Mouse (Mus musculus): ENCODE data around the gene Mycbpap. TPM values are rescaled to one million over a fixed set of nuclear protein-coding genes. Genes with fewer than 3 reads are reported as not detected.

Mycbpap gene
- polyA plus RNA-seq, 1 experiment: 2.0 TPM

DNA sequence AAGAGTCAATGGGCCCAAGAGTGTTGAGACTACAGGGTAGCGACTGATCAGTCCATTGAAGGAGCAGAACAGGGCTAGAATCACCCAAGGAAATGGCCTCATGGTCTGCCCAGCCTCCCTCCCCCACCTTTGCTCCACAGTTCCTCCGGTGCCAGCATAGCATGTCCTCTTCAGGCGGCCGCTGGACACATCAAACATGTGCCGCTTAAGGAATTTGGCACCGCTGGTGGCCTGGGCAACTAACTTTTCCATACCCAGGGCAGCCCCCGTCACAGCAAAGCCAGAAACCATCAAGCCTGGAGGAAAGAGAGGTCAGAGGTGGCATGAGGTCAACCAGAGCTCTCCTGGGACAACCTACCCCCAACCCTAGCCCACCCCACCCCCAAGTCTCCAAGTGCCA is 39.6 kb downstream of the Mycbpap start:
- no peak for DNase-seq (ENCODE audit: low spot score)

GRCm38 (mm10) chr11:94480382-94480781 is 41.2 kb downstream of the Mycbpap start:
- DNase-seq (ENCODE audit: low spot score): no peak

DNA sequence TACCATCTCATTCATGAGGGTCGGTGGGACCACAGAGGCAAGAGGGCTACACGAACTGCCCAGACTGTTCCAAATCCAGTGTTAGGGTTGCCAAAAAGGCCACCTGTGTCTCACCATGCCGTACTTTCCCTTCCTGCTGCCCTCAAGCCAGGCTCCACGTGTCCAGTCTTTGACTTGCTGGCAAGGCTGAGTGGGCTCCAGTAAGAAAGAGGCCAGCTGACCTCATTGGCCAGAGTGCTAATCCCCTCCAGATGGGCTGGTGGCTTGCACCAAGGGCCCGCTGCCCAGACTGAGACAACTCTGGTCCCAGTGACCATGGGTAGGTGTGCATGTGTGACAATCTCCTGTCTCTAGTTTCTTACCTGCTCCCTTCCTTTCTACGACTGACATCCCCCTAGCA is 43.9 kb downstream of the Mycbpap start:
- no peak for DNase-seq (ENCODE audit: low spot score)

GRCm38 (mm10) chr11:94475722-94476121 is 45.8 kb downstream of the Mycbpap start:
- DNase-seq (ENCODE audit: low spot score): no peak

- DNase-seq (ENCODE audit: low spot score): no peak
Observed at GRCm38 (mm10) chr11:94474544-94474910, 47.0 kb downstream of the Mycbpap start.

DNA sequence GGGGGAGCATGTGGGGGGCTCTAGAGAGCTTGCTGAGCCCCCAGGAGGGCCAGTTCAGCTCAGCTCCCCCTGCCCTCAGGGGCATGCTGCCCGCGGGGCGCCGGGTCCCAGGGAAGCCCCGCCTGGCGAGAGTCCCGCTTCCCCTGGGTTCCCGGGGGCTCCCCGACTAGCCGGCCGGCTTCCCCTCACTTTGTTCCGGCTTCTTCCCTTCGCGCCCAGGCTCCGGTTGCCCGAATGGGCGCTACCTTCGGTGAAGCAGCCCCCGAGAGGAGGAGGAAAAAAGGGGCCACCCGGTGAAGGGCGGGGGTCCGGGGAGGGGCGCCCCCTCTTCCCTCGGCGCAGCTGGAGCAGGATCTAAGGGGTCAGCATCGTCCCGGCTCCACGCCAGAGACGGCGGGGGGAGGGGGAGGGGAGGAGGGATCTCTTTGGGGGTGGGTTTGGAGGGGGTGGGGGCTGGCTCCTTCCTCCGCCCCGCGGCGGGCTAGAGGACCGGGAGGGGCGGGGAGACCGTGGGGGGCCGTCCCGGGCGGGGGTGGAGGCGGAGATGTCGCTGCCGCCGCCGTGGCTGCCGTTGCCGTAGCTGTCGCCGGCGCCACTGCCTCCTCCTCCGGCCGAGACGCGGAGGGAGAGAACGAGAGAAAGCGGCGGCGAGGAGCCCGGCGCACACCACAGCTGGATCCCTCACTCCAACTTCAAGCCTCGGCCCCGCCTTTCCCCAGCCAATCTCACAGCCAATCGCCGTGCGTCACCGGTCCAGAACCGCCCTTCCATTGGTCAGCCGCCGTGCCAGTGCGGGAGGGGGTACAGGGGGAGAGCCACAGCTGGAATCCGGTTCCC is 47.6 kb downstream of the Mycbpap start, which contains the start of gene Cacna1g:
TSS of gene Cacna1g (minus strand) at position 492 of the 837 bp plus-strand sequence.
- peak; percentile 66 for DNase-seq (ENCODE audit: low spot score)

GRCm38 (mm10) chr11:94472916-94473706 is 48.4 kb downstream of the Mycbpap start:
- no peak for DNase-seq (ENCODE audit: low spot score)

GRCm38 (mm10) chr11:94472585-94472915 is 49.0 kb downstream of the Mycbpap start:
- no peak for DNase-seq (ENCODE audit: low spot score)

GRCm38 (mm10) chr11:94471740-94472584 is 49.6 kb downstream of the Mycbpap start:
- DNase-seq (ENCODE audit: low spot score): no peak

GRCm38 (mm10) chr11:94470391-94470790 is 51.2 kb downstream of the Mycbpap start:
- no peak for DNase-seq (ENCODE audit: low spot score)

GRCm38 (mm10) chr11:94469136-94470064 is 52.1 kb downstream of the Mycbpap start:
- no peak for DNase-seq (ENCODE audit: low spot score)

DNA sequence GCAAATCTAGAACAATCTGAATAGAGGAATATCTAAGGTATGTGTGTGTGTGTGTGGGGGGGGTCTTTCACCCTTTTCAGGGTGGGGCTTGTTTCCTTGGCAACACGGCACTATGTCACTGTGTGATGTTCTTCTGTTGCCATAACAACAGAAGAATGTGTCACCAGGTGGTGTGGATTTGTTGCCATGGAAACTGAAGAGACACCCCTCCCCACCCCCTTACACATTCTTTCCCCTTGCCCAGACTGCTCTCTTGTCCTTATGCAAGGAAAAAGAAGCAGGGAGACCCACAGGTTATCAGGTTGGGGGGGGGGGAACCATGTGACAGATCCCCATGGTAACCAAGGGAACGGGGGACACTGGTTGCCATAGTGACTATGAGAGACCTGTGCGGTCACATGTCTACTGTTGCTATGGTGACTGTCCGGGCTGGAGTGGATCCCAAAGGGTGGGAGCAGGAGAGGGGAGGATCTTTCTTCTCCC is 52.9 kb downstream of the Mycbpap start:
- DNase-seq (ENCODE audit: low spot score): no peak

DNA sequence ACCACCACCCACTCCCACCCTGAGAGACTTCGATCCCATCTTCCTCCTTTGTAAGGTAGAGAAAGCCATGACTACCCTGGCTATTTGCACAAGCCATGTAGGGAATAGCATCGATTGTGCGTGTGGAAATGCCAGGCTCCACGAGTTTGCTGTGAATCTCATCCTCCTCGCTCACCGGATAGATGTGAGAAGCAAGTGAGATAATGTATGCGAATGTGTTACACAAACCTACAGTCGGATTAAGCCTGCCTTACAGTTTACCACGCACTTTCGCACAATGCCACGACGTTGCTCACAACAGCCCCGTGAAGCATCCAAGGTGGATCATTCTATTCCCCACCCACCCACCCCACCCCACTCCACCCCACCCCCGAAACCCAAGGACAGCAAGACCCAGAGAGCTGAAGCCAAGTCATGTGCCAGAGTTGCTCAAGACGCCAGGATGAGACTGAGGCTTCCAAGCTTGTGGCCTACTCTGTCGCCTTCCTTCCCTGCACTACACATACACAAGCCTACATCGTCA is 55.1 kb downstream of the Mycbpap start:
- no peak for DNase-seq (ENCODE audit: low spot score)

DNA sequence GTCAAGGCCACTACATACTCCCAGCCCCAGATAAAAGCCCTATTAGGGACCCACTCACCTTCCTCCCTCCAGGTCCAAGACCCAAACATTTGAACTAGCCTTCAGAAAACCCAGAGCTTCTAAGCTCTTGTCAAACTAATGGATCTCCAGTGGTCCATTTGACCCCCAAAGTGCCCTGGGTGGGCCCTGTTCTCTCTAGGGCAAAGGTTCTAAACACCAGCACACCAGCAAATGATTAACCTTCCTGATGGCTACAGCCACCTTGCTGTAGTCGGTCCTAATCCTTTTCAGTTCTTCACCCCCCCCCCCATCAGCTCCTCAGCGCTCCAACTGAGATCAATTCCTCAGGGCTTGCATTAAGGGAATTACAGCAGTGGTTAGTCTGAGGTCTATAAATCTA is 57.4 kb downstream of the Mycbpap start:
- no peak for DNase-seq (ENCODE audit: low spot score)

GRCm38 (mm10) chr11:94461856-94462255 is 59.7 kb downstream of the Mycbpap start:
- DNase-seq (ENCODE audit: low spot score): no peak

DNA sequence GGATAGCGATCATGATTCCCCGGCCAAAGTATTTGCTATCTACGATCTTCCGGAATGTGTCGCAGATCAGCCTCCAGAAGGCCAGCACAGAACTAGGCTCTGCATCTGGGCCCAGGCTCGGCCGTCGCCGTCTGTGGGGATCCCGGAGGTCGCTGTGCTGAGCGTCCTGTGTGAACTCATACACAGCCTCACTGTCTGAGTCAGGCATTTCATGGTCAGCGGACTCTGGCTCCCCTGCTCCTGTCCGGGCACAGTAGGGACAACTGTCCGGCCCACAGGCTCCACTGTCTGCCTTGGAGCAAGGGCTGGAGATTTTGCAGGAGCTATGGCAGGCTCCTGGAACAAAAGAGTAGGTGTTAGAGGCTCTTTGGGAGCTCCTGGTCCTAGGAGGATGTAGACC is 64.5 kb downstream of the Mycbpap start:
- no peak for DNase-seq (ENCODE audit: low spot score)

DNA sequence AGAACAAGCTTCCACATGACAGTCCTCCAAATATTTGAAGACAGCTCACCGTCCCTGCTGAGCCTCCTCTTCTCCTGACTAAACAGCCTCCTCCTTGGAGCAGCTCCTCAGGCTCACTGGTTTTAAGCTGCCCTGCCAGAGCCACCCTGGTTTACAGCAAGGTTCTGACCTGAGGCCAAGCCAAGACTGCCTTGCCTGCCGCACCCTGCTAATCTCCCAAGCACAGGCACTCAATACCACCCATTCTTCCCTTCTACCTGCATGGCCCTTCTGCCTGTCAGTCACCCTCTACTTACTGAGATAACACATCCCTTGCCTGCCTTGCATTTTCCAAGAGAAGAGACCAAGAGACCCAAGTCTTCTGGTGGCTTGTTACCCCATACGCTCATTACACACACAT is 65.2 kb downstream of the Mycbpap start:
- no peak for DNase-seq (ENCODE audit: low spot score)

DNA sequence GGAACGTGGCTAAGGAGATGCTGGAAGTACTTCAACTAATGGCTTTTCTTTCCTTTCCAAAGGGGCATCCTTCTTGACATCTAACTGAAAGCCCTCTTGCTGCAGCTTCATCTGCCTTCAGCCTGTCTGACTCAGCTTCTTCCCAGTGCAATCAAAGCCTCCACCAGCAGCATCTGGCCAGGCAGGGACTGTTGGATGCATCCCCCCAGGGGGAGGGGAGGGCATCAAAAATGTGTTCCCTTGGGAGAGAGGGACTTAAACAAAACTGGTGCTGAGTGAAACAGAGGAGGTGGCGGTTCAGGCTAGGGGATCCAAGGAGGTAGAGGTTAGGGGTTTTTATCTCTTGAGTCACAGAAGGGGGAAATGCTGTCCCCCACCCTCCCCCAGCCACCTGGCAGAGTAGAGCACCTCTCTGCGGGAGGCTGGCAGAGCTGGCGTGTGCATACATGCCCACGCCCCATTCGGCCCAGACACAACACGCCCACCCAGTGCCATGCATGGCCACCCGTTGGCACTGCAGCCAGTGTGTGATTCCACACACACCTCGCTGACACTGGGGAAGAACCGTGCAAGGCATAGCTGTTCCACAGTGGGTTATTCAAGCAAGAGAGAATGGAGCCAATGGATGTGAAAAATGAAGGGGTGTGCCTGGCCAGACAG is 66.3 kb downstream of the Mycbpap start:
- DNase-seq (ENCODE audit: low spot score): no peak

DNA sequence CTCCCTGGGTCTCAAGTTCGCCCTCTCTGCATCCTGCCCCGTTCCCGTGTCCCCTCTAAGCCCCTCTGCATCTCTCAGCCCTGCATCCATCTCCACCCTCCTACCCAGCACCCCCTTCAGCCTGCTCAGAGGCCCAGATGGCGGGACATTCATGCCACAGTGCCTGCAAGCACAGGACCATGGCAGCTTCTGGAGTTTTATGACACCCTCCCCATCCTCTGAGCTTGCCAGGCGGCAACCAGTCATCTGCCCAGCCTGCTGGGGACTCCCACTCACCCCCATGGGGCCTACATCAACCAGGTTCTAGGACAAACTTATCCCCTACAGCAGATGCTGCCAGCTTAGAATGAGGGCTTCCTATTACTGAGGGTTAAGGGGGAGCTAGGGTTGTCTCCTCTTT is 66.8 kb downstream of the Mycbpap start:
- DNase-seq (ENCODE audit: low spot score): no peak

All from urinary bladder, adult 2 months (tissue).